Mouse (Mus musculus): ENCODE data around the gene Gm11060. TPM values are rescaled to one million over a fixed set of nuclear protein-coding genes. Genes with fewer than 3 reads are reported as not detected.

Gm11060 gene
- total and polyA plus RNA-seq, 2 experiments from 2014 or later, result not detected

- no peaks in the 10 kb centered on the region for H3K27me3 ChIP-seq (ENCODE audit: insufficient read depth, low read length)
- H3K9ac ChIP-seq, result no peak overlapping the region
- no peak overlapping the region for H3K4me2 ChIP-seq (ENCODE audit: low read depth)
- no peaks in the 10 kb centered on the region for H3K9me3 ChIP-seq (ENCODE audit: low read length)
- DNase-seq, result no peak
- H3K4me3 ChIP-seq (ENCODE audit: low read depth, low read length), result no peak overlapping the region
- 43% methylated on average over 4 of the region's 4 CpGs for WGBS
- no peaks in the 10 kb centered on the region for H3K36me3 ChIP-seq (ENCODE audit: insufficient read depth)
- no peak overlapping the region for H3K27ac ChIP-seq (ENCODE audit: low read depth, low read length)
- no peak for ATAC-seq
- no peaks in the 10 kb centered on the region for H3K4me1 ChIP-seq (ENCODE audit: insufficient read depth)
- TF ChIP-seq CTCF (IDR thresholded peaks at IDR 0.05; ENCODE audit: low read depth), result no peak
These were observed 17.6 kb upstream of the Gm11060 start for GRCm38 (mm10) chr2:105074196-105074595.

- H3K36me3 ChIP-seq (ENCODE audit: insufficient read depth), result no peaks in the 10 kb centered on the region
- no peak overlapping the region for H3K27ac ChIP-seq (ENCODE audit: low read depth, low read length)
- ATAC-seq (no peak), DNase-seq (no peak)
- H3K9ac ChIP-seq, result no peak overlapping the region
- H3K4me2 ChIP-seq (ENCODE audit: low read depth), result no peak overlapping the region
- no peaks in the 10 kb centered on the region for H3K4me1 ChIP-seq (ENCODE audit: insufficient read depth)
- TF ChIP-seq CTCF (IDR thresholded peaks at IDR 0.05; ENCODE audit: low read depth), result no peak
- H3K27me3 ChIP-seq (ENCODE audit: insufficient read depth, low read length), result no peaks in the 10 kb centered on the region
- WGBS, result 84% methylated on average over 5 of the region's 5 CpGs
- no peaks in the 10 kb centered on the region for H3K9me3 ChIP-seq (ENCODE audit: low read length)
- no peak overlapping the region for H3K4me3 ChIP-seq (ENCODE audit: low read depth, low read length)
These were observed 16.0 kb upstream of the Gm11060 start for GRCm38 (mm10) chr2:105075809-105076208.

DNA sequence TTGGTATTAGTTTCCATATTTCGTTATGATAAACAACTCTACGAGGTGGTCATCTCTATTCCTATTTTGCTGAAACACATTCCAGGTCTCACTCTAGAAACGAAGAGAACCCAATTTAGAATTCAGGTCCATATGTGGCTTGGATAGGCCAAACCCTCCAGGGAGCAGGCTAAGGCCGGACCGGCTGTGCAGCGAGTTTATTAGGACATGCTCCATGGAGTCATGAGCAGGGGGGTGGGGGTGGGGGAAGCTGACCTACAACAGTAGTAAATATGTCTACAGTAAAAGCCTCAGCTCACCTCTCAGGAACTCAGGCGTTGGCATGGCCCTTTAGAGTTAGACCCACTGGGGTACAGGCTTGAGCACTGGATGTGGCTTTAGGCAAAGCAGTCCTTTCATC, 14.7 kb upstream of the Gm11060 start:
- DNase-seq (no peak), ATAC-seq (no peak)
- H3K9me3 ChIP-seq (ENCODE audit: low read length), result no peaks in the 10 kb centered on the region
- H3K27me3 ChIP-seq (ENCODE audit: insufficient read depth, low read length), result no peaks in the 10 kb centered on the region
- no peaks in the 10 kb centered on the region for H3K36me3 ChIP-seq (ENCODE audit: insufficient read depth)
- no peak overlapping the region for H3K27ac ChIP-seq (ENCODE audit: low read depth, low read length)
- TF ChIP-seq CTCF (IDR thresholded peaks at IDR 0.05; ENCODE audit: low read depth), result no peak
- H3K4me2 ChIP-seq (ENCODE audit: low read depth), result no peak overlapping the region
- 90% methylated on average over 7 of the region's 7 CpGs for WGBS
- no peak overlapping the region for H3K9ac ChIP-seq
- H3K4me3 ChIP-seq (ENCODE audit: low read depth, low read length), result no peak overlapping the region
- no peaks in the 10 kb centered on the region for H3K4me1 ChIP-seq (ENCODE audit: insufficient read depth)

GRCm38 (mm10) chr2:105082256-105082790, 9.5 kb upstream of the Gm11060 start:
- H3K36me3 ChIP-seq (ENCODE audit: insufficient read depth), result no peaks in the 10 kb centered on the region
- DNase-seq, result no peak
- ATAC-seq, result no peak

DNA sequence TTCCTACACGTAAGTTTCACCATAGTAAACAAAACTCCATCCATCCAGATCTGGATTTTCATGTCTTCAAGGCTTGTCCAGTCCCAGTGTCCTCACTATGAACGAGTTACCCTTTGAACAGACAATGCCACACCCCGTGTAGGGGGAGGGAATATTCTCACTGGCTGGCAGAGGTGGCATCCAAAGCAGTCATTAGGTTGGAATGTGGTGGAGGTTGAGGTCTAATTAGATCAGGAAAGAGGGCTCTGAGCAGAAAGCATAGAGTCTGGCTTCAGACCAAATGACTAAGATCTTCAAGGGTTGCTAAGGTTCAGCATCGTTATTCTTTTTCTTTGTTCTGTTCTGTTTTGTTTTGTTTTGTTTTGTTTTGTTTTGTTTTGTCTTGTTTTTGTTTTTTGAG, 7.8 kb upstream of the Gm11060 start:
- no peak for ATAC-seq
- TF ChIP-seq CTCF (IDR thresholded peaks at IDR 0.05; ENCODE audit: low read depth), result no peak
- 59% methylated on average over 4 of the region's 4 CpGs for WGBS

More at GRCm38 (mm10) chr2:105082256-105082790, 9.5 kb upstream of the Gm11060 start:
- no peak for TF ChIP-seq CTCF (IDR thresholded peaks at IDR 0.05; ENCODE audit: low read depth)
- Histone ChIP-seq H3K9me3 (ENCODE audit: low read length) (no peaks in the 10 kb centered on the region), H3K4me2 (ENCODE audit: low read depth) (no peak overlapping the region), H3K4me3 (ENCODE audit: low read depth, low read length) (no peak overlapping the region), H3K9ac (no peak overlapping the region; the same call in 1 of the 2 replicates), H3K27ac (ENCODE audit: low read depth, low read length) (no peak overlapping the region), H3K27me3 (ENCODE audit: insufficient read depth, low read length) (no peaks in the 10 kb centered on the region), H3K4me1 (ENCODE audit: insufficient read depth) (no peaks in the 10 kb centered on the region)
- WGBS, result 27% methylated on average over 9 of the region's 9 CpGs

GRCm38 (mm10) chr2:105086081-105086480, 5.7 kb upstream of the Gm11060 start:
- ATAC-seq, result no peak
- H3K4me3 ChIP-seq (ENCODE audit: low read depth, low read length), result no peak overlapping the region
- no peak overlapping the region for H3K4me2 ChIP-seq (ENCODE audit: low read depth)
- 95% methylated on average over 3 of the region's 3 CpGs for WGBS
- no peaks in the 10 kb centered on the region for H3K27me3 ChIP-seq (ENCODE audit: insufficient read depth, low read length)
- no peak overlapping the region for H3K27ac ChIP-seq (ENCODE audit: low read depth, low read length)
- H3K9me3 ChIP-seq (ENCODE audit: low read length), result no peaks in the 10 kb centered on the region
- H3K36me3 ChIP-seq (ENCODE audit: insufficient read depth), result no peaks in the 10 kb centered on the region
- no peak for DNase-seq
- no peak for TF ChIP-seq CTCF (IDR thresholded peaks at IDR 0.05; ENCODE audit: low read depth)
- H3K9ac ChIP-seq, result no peak overlapping the region
- peaks cover 11% of the 10 kb centered on the region; the same call in 1 of the 2 replicates for H3K4me1 ChIP-seq (ENCODE audit: insufficient read depth)

More for the DNA sequence above, 7.8 kb upstream of the Gm11060 start:
- H3K36me3 ChIP-seq (ENCODE audit: insufficient read depth), result no peaks in the 10 kb centered on the region
- no peaks in the 10 kb centered on the region for H3K27me3 ChIP-seq (ENCODE audit: insufficient read depth, low read length)
- no peak overlapping the region for H3K4me3 ChIP-seq (ENCODE audit: low read depth, low read length)
- no peak overlapping the region for H3K9ac ChIP-seq
- no peak for DNase-seq
- no peak overlapping the region for H3K27ac ChIP-seq (ENCODE audit: low read depth, low read length)
- H3K4me2 ChIP-seq (ENCODE audit: low read depth), result no peak overlapping the region
- H3K4me1 ChIP-seq (ENCODE audit: insufficient read depth), result no peaks in the 10 kb centered on the region
- H3K9me3 ChIP-seq (ENCODE audit: low read length), result no peaks in the 10 kb centered on the region

DNA sequence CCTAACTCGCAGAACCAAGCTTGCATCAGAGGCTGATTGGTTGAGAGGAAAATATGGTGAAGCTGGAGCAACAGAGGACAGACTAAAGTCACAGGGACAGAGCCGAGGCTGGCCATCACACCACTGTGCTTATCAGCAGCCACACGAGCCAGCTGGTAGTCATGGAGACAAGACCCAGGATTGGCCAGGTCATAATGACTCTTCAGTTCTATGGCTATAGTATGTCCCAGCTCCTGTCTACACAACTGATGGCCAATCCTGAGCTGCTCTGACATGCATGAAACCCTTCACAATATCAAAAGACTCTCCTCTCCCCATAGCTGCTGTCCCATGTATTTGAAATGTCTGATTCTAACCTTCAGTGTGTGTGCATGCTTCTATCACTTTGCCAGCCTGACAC, 3.8 kb upstream of the Gm11060 start:
- ATAC-seq, result no peak
- WGBS, result 88% methylated on average over 3 of the region's 3 CpGs
- TF ChIP-seq CTCF (IDR thresholded peaks at IDR 0.05; ENCODE audit: low read depth), result no peak

More for the DNA sequence above, 3.8 kb upstream of the Gm11060 start:
- Histone ChIP-seq H3K4me3 (ENCODE audit: low read depth, low read length) (no peak overlapping the region), H3K27me3 (ENCODE audit: insufficient read depth, low read length) (no peaks in the 10 kb centered on the region), H3K9ac (no peak overlapping the region), H3K4me1 (ENCODE audit: insufficient read depth) (peaks cover 11% of the 10 kb centered on the region; the same call in 1 of the 2 replicates), H3K27ac (ENCODE audit: low read depth, low read length) (no peak overlapping the region), H3K9me3 (ENCODE audit: low read length) (no peaks in the 10 kb centered on the region), H3K36me3 (ENCODE audit: insufficient read depth) (no peaks in the 10 kb centered on the region), H3K4me2 (ENCODE audit: low read depth) (no peak overlapping the region)
- DNase-seq, result no peak

All from forebrain, postnatal 0 days (tissue).